Mouse (Mus musculus) midbrain, postnatal 0 days (tissue): ENCODE data around the gene Heatr6. TPM values are rescaled to one million over a fixed set of nuclear protein-coding genes. Genes with fewer than 3 reads are reported as not detected.

Experiments
- ATAC-seq: fragments of 200-750 bp; cut with Nextera tagmentation; 2 replicates; pipeline ENCODE4 v1.8.0; 2017; ENCODE audit warnings: moderate number of reproducible peaks, mild to moderate bottlenecking, moderate TSS enrichment, moderate library complexity; ENCODE audit not compliant: low FRiP score
- DNase-seq: peaks from one replicate; pipeline ENCODE4 v3.0.0-alpha.2; 2015; ENCODE audit warnings: low spot score
- H3K27ac ChIP-seq: fragments of 300-500 bp; sonication (generic); 2 replicates; pipeline ENCODE4 v1.5.1; 2014; ENCODE audit warnings: low read depth, mild to moderate bottlenecking, low read length, mixed read lengths
- H3K27me3 ChIP-seq: fragments of 300-500 bp; sonication (generic); 2 replicates; pipeline ENCODE4 v1.6.1; 2014; ENCODE audit warnings: low read length, control low read depth, mixed read lengths; ENCODE audit not compliant: insufficient read depth
- H3K36me3 ChIP-seq: fragments of 300-500 bp; sonication (generic); 2 replicates; pipeline ENCODE4 v1.6.1; 2014; ENCODE audit warnings: low read length, control low read depth, mixed read lengths; ENCODE audit not compliant: insufficient read depth
- H3K4me1 ChIP-seq: fragments of 300-500 bp; sonication (generic); 2 replicates; pipeline ENCODE4 v1.6.1; 2014; ENCODE audit warnings: mild to moderate bottlenecking, control low read depth, antibody characterized with exemption, low read length, mixed read lengths; ENCODE audit not compliant: insufficient read depth
- H3K4me2 ChIP-seq: fragments of 300-500 bp; sonication (generic); 2 replicates; pipeline ENCODE4 v1.6.1; 2014; ENCODE audit warnings: low read depth, mild to moderate bottlenecking, low read length, mixed read lengths; ENCODE audit not compliant: poor library complexity, severe bottlenecking
- H3K4me3 ChIP-seq: fragments of 300-500 bp; sonication (generic); 2 replicates; pipeline ENCODE4 v1.5.1; 2014; ENCODE audit warnings: low read depth, mild to moderate bottlenecking, low read length, moderate library complexity
- H3K9ac ChIP-seq: fragments of 300-500 bp; sonication (generic); replicated peaks from 2 replicates; pipeline ENCODE4 v1.6.1; 2014; ENCODE audit warnings: mild to moderate bottlenecking, low read length, moderate library complexity, mixed read lengths; ENCODE audit not compliant: poor library complexity, severe bottlenecking
- H3K9me3 ChIP-seq: fragments of 300-500 bp; sonication (generic); 2 replicates; pipeline ENCODE4 v1.6.1; 2016; ENCODE audit warnings: low read length, control low read depth
- CTCF ChIP-seq: IDR thresholded peaks from 2 replicates; pipeline ENCODE4 v1.5.1; 2016; ENCODE audit warnings: antibody characterized with exemption, mild to moderate bottlenecking
- WGBS: fragments of 180-500 bp; shearing (Covaris S2); extraction: QIAGEN DNeasy Blood & Tissue Kit; methylation state at CpG from one replicate; pipeline ENCODE4 v1.1.7; 2014; 5-methylcytosine and 5-hydroxymethylcytosine counted together
- polyA plus RNA-seq: library from polyadenylated mRNA; unstranded; fragments of >200 nt; fragmentation: Nextera tagmentation; extraction: Ambion mirVana; gene quantifications from 2 replicates; pipeline ENCODE4 v1.2.1, GENCODE M21; 2015
- total RNA-seq: library from RNA; depleted of rRNA; stranded (reverse); fragments of >200 nt; gene quantifications from 2 replicates; pipeline ENCODE4 v1.2.3, GENCODE M21; 2014

The Heatr6 gene
- total and polyA plus RNA-seq, 2 experiments from 2014 or later = 25.9 to 31.9 TPM

GRCm38 (mm10) chr11:83799871-83800430, 46.5 kb downstream of the Heatr6 start:
- no peak overlapping the region for H3K4me2 ChIP-seq
- no peak for ATAC-seq
- no peak for TF ChIP-seq CTCF
- H3K27ac ChIP-seq = no peak overlapping the region
- WGBS = 69% methylated on average over 12 of the region's 12 CpGs
- H3K9ac ChIP-seq = no peak overlapping the region
- H3K36me3 ChIP-seq = no peaks in the 10 kb centered on the region
- H3K27me3 ChIP-seq = no peaks in the 10 kb centered on the region; the same call in 1 of the 2 replicates
- H3K4me3 ChIP-seq = no peak overlapping the region
- no peaks in the 10 kb centered on the region for H3K9me3 ChIP-seq
- no peak for DNase-seq
- no peaks in the 10 kb centered on the region for H3K4me1 ChIP-seq

DNA sequence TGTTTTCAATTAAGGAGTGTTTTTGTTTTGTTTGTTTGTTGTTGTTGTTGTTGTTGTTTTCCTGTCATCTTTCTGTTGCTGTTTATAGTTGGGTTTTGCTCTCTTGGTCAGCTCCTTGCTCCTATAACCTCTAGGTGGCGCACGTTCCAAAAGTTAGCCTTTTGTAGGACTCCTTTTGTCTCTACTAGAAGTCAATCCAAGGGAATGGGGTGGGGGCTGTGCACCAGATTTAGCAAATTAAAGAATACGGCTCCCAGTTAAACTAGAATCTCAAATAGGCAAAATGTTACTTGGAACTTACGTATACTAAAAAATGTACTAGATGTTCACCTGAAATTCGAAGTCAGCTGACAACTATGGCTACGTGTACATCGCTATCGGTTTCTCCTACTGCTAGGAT, 48.7 kb downstream of the Heatr6 start:
- no peaks in the 10 kb centered on the region for H3K4me1 ChIP-seq
- H3K4me2 ChIP-seq = no peak overlapping the region
- TF ChIP-seq CTCF = peak; percentile 68
- 69% methylated on average over 8 of the region's 8 CpGs for WGBS
- no peak overlapping the region for H3K9ac ChIP-seq
- H3K27me3 ChIP-seq = no peaks in the 10 kb centered on the region; the same call in 1 of the 2 replicates
- H3K27ac ChIP-seq = no peak overlapping the region
- no peak overlapping the region for H3K4me3 ChIP-seq
- no peaks in the 10 kb centered on the region for H3K36me3 ChIP-seq
- DNase-seq (peak; percentile 68), ATAC-seq (no peak)
- H3K9me3 ChIP-seq = no peaks in the 10 kb centered on the region

DNA sequence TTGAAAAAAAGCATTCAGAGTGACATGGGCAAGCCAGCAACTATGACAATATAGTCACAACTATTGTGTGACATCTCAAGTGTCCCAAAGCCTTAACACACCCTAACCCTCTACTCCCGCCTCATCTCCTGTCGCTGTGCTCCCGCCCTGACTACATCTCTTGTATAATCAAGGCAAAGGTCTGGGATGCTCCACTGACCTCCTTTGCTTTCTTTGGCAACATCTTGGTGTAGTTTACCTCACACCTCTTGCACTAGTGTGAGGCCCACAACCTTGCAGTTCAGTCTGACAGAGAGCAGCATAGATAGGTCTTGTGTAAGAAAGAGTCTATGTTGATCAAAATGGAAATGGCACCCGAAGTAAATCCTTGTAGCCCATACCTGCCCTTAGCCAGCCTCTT, 49.1 kb downstream of the Heatr6 start:
- H3K4me2 ChIP-seq = no peak overlapping the region
- TF ChIP-seq CTCF = no peak
- H3K27ac ChIP-seq = no peak overlapping the region
- 89% methylated on average over 4 of the region's 4 CpGs for WGBS
- DNase-seq (no peak), ATAC-seq (no peak)
- no peaks in the 10 kb centered on the region for H3K4me1 ChIP-seq
- H3K27me3 ChIP-seq = no peaks in the 10 kb centered on the region; the same call in 1 of the 2 replicates
- no peak overlapping the region for H3K9ac ChIP-seq
- no peaks in the 10 kb centered on the region for H3K9me3 ChIP-seq
- no peak overlapping the region for H3K4me3 ChIP-seq
- H3K36me3 ChIP-seq = no peaks in the 10 kb centered on the region

- no peak overlapping the region for H3K4me3 ChIP-seq
Measured at GRCm38 (mm10) chr11:83810441-83810840, 56.9 kb downstream of the Heatr6 start.

DNA sequence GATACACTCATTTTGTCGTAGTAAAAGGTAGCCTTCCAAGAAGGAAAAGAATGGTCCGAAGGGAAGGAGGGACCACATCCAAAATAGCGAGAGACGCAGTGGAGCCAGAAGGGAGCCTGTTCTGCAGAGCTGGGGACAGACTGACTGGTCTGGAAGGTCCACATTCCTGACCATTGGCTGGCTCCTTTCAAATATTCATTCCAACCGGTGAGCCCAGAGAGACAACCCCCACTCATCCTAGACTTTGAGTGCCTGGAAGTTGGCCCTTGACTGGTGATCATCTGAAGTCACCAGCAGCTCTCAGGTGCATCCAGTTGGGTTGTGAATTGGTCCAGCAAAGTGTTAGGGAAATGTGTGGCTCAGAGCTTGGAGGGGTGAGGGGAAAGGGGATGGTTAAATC, 61.7 kb downstream of the Heatr6 start:
- Histone ChIP-seq H3K27me3 (no peaks in the 10 kb centered on the region), H3K27ac (no peak overlapping the region), H3K4me2 (no peak overlapping the region), H3K36me3 (no peaks in the 10 kb centered on the region), H3K4me1 (no peaks in the 10 kb centered on the region), H3K9ac (no peak overlapping the region), H3K4me3 (no peak overlapping the region), H3K9me3 (no peaks in the 10 kb centered on the region)
- ATAC-seq (no peak), DNase-seq (no peak)
- WGBS = 84% methylated on average over 5 of the region's 5 CpGs
- TF ChIP-seq CTCF = no peak

More at GRCm38 (mm10) chr11:83810441-83810840, 56.9 kb downstream of the Heatr6 start:
- ATAC-seq (no peak), DNase-seq (no peak)
- H3K36me3 ChIP-seq = no peaks in the 10 kb centered on the region
- H3K27ac ChIP-seq = no peak overlapping the region
- H3K9me3 ChIP-seq = no peaks in the 10 kb centered on the region
- no peak overlapping the region for H3K4me2 ChIP-seq
- no peaks in the 10 kb centered on the region for H3K4me1 ChIP-seq
- no peak for TF ChIP-seq CTCF
- H3K27me3 ChIP-seq = no peaks in the 10 kb centered on the region
- no peak overlapping the region for H3K9ac ChIP-seq
- WGBS = 66% methylated on average over 8 of the region's 8 CpGs

GRCm38 (mm10) chr11:83815628-83816027, 62.1 kb downstream of the Heatr6 start:
- Histone ChIP-seq H3K27me3 (no peaks in the 10 kb centered on the region), H3K27ac (no peak overlapping the region), H3K4me1 (no peaks in the 10 kb centered on the region), H3K4me2 (no peak overlapping the region), H3K9ac (no peak overlapping the region), H3K36me3 (no peaks in the 10 kb centered on the region), H3K9me3 (no peaks in the 10 kb centered on the region), H3K4me3 (no peak overlapping the region)
- 7% methylated on average over 9 of the region's 9 CpGs for WGBS
- DNase-seq (peak; percentile 80), ATAC-seq (no peak)
- TF ChIP-seq CTCF = peak; percentile 76
